Mouse (Mus musculus): ENCODE data around the gene AC140267.1.

- TF ChIP-seq CTCF (IDR thresholded peaks at IDR 0.05; ENCODE audit: low read depth, low read length) (no peak), EP300 (IDR thresholded peaks at IDR 0.05; ENCODE audit: insufficient read depth, low read depth, low read length) (no peak), POLR2A (IDR thresholded peaks at IDR 0.05; ENCODE audit: insufficient read depth, low read length) (peak; percentile 57)
Measured at GRCm38 (mm10) chr15:80257602-80258239, 22.1 kb downstream of the AC140267.1 start.
